Mouse (Mus musculus) midbrain, embryonic 15.5 days (tissue): ENCODE data around the gene Oxt. TPM values are rescaled to one million over a fixed set of nuclear protein-coding genes. Genes with fewer than 3 reads are reported as not detected.

Source experiments
- ATAC-seq: fragments of 200-750 bp; cut with Nextera tagmentation; replicated peaks from 2 replicates; pipeline ENCODE4 v1.8.0; 2017; ENCODE audit warnings: moderate TSS enrichment
- H3K27ac ChIP-seq: fragments of 300-500 bp; sonication (generic); 2 replicates; pipeline ENCODE4 v1.5.1; 2015; ENCODE audit warnings: mild to moderate bottlenecking, inconsistent platforms
- H3K27me3 ChIP-seq: fragments of 300-500 bp; sonication (generic); replicated peaks from 2 replicates; pipeline ENCODE4 v1.6.1; 2015; ENCODE audit warnings: inconsistent platforms
- H3K36me3 ChIP-seq: fragments of 300-500 bp; sonication (generic); replicated peaks from 2 replicates; pipeline ENCODE4 v1.6.1; 2015; ENCODE audit warnings: inconsistent platforms
- H3K4me1 ChIP-seq: fragments of 300-500 bp; sonication (generic); 2 replicates; pipeline ENCODE4 v1.6.1; 2015; ENCODE audit warnings: inconsistent platforms
- H3K4me2 ChIP-seq: fragments of 300-500 bp; sonication (generic); 2 replicates; pipeline ENCODE4 v1.6.1; 2015; ENCODE audit warnings: inconsistent platforms, mild to moderate bottlenecking, moderate library complexity
- H3K4me3 ChIP-seq: fragments of 300-500 bp; sonication (generic); 2 replicates; pipeline ENCODE4 v1.5.1; 2015; ENCODE audit warnings: mild to moderate bottlenecking, inconsistent platforms
- H3K9ac ChIP-seq: fragments of 300-500 bp; sonication (generic); 2 replicates; pipeline ENCODE4 v1.6.1; 2015; ENCODE audit warnings: mild to moderate bottlenecking, inconsistent platforms
- H3K9me3 ChIP-seq: fragments of 300-500 bp; sonication (generic); 2 replicates; pipeline ENCODE4 v1.6.1; 2016; ENCODE audit warnings: inconsistent platforms
- WGBS: fragments of 180-500 bp; shearing (Covaris S2); methylation state at CpG from one replicate; pipeline ENCODE4 v1.1.7; 2015; ENCODE audit warnings: mixed read lengths; 5-methylcytosine and 5-hydroxymethylcytosine counted together
- polyA plus RNA-seq: library from polyadenylated mRNA; unstranded; fragments of >200 nt; fragmentation: Nextera tagmentation; extraction: Ambion mirVana; gene quantifications from 2 replicates; pipeline ENCODE4 v1.2.1, GENCODE M21; 2015

Oxt gene
- polyA plus RNA-seq, 1 experiment from 2014 or later, result 0.86 TPM

DNA sequence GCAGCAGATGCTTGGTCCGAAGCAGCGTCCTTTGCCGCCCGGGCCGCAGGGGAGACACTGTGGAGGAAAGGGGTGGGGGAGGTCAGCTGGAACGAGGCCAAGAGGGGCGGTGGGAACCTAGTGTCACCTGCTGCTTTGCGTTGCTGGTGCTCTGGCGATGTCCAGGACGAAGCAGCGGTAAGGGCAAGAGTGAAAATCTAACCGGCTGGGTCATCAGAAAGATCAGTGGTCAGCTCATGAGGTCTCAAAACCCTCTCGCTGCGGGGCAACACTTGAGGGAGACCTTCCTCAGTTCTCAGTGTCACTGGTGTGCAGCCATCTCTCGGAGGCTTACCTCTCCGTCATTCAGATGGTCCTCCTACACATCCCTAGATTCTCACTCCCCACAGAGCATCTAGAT is 5.2 kb downstream of the Oxt start:
- peaks cover 14% of the 10 kb centered on the region; the same call in 1 of the 2 replicates for H3K4me1 ChIP-seq
- no peak for ATAC-seq
- no peak overlapping the region for H3K27ac ChIP-seq
- H3K4me3 ChIP-seq, result peak overlapping the region; percentile 27
- peaks cover 67% of the 10 kb centered on the region for H3K27me3 ChIP-seq
- no peak overlapping the region for H3K9ac ChIP-seq
- H3K4me2 ChIP-seq, result peak overlapping the region; percentile 45
- H3K36me3 ChIP-seq, result no peaks in the 10 kb centered on the region
- 3% methylated on average over 16 of the region's 16 CpGs for WGBS
- no peaks in the 10 kb centered on the region for H3K9me3 ChIP-seq

GRCm38 (mm10) chr2:130582552-130582951 is 6.6 kb downstream of the Oxt start, which contains the start of gene Avp:
TSS of gene Avp (minus strand) at chr2:130582554.
- Histone ChIP-seq H3K36me3 (no peaks in the 10 kb centered on the region), H3K27ac (no peak within 1 kb of the TSS), H3K9ac (no peak within 1 kb of the TSS), H3K9me3 (no peaks in the 10 kb centered on the region), H3K4me2 (no peak within 1 kb of the TSS), H3K27me3 (peaks cover 54% of the 10 kb centered on the region), H3K4me3 (no peak within 1 kb of the TSS; the same call in 1 of the 2 replicates), H3K4me1 (peaks cover 10% of the 10 kb centered on the region; the same call in 1 of the 2 replicates)
- 33% methylated on average over 10 of the region's 10 CpGs for WGBS
- ATAC-seq, result no peak; the same call in 1 of the 2 replicates

DNA sequence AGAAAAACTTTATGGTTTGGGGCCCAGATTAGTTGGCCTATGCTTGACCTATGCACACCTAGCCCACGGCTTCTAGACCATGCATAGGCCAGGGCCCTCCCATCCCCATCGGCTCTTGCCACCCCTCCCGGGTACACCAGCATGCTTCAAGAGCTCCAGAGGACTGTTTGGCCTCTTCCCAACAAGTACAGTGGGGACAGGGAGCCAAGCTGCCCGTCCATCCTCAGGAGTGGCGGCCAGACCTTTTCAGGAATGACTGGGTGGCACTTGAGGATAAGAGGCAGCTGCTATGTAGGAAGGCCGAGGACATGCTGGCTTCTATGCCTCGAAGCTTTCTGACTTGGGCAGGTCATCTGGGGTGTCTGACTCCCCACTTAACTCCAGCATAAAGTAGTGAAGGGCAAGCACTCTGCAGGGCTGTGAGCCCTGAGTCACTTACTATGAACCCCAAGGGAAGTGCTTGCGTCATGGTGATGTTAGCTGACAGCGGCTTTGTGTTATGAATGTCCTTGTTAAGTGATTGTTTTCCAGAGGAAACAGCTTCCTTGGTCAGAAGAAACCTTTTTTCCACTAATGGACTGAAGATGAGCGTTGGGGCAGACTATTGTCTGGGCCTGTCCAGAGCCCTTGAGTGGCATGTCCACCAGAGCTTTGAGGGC is 8.1 kb downstream of the Oxt start:
- H3K4me1 ChIP-seq, result peaks cover 10% of the 10 kb centered on the region; the same call in 1 of the 2 replicates
- no peak overlapping the region for H3K4me3 ChIP-seq
- ATAC-seq, result no peak
- H3K9me3 ChIP-seq, result no peaks in the 10 kb centered on the region
- H3K36me3 ChIP-seq, result no peaks in the 10 kb centered on the region
- WGBS, result 80% methylated on average over 10 of the region's 10 CpGs
- no peak overlapping the region for H3K27ac ChIP-seq
- H3K4me2 ChIP-seq, result no peak overlapping the region
- H3K27me3 ChIP-seq, result peaks cover 39% of the 10 kb centered on the region
- no peak overlapping the region for H3K9ac ChIP-seq

DNA sequence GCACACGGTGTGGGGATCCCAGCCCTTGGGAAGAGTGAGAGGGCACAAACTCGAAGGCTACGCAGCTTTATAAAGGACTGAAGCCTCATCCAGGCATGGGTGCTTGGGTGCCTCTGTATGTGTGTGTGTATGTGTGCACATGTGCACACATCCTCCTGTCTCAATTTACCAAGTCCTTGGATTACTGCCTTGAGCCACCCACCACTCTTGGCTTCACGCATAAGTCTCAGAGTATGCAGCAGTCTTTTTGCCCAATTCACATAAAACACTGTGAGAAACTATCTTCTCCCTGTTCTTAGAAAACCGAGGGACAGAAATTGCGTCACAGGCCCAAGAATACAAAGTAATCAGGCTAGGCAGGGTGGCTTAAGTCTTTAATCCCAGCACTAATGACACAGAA is 10.0 kb downstream of the Oxt start:
- Histone ChIP-seq H3K4me1 (peaks cover 1% of the 10 kb centered on the region; the same call in 1 of the 2 replicates), H3K4me2 (no peak overlapping the region), H3K9ac (no peak overlapping the region), H3K27ac (no peak overlapping the region), H3K9me3 (no peaks in the 10 kb centered on the region), H3K36me3 (no peaks in the 10 kb centered on the region; the same call in 1 of the 2 replicates), H3K4me3 (no peak overlapping the region), H3K27me3 (peaks cover 19% of the 10 kb centered on the region)
- WGBS, result 83% methylated on average over 6 of the region's 6 CpGs
- no peak for ATAC-seq

- no peak for ATAC-seq
- Histone ChIP-seq H3K4me2 (no peak overlapping the region), H3K4me1 (no peaks in the 10 kb centered on the region), H3K36me3 (no peaks in the 10 kb centered on the region; the same call in 1 of the 2 replicates), H3K27ac (no peak overlapping the region), H3K4me3 (no peak overlapping the region), H3K27me3 (no peaks in the 10 kb centered on the region), H3K9ac (no peak overlapping the region), H3K9me3 (no peaks in the 10 kb centered on the region)
- WGBS, result 87% methylated on average over 2 of the region's 2 CpGs
Observed at GRCm38 (mm10) chr2:130588373-130588772, 12.4 kb downstream of the Oxt start.

- Histone ChIP-seq H3K4me3 (no peak overlapping the region), H3K4me1 (no peaks in the 10 kb centered on the region), H3K27me3 (no peaks in the 10 kb centered on the region), H3K36me3 (no peaks in the 10 kb centered on the region; the same call in 1 of the 2 replicates), H3K9ac (no peak overlapping the region), H3K27ac (no peak overlapping the region), H3K9me3 (no peaks in the 10 kb centered on the region), H3K4me2 (no peak overlapping the region)
- no peak for ATAC-seq
- WGBS, result 66% methylated on average over 4 of the region's 4 CpGs
Observed at GRCm38 (mm10) chr2:130589157-130589556, 13.2 kb downstream of the Oxt start.

- Histone ChIP-seq H3K27ac (no peak overlapping the region), H3K4me2 (no peak overlapping the region), H3K4me3 (no peak overlapping the region), H3K9me3 (no peaks in the 10 kb centered on the region), H3K27me3 (no peaks in the 10 kb centered on the region), H3K4me1 (no peaks in the 10 kb centered on the region), H3K9ac (no peak overlapping the region), H3K36me3 (no peaks in the 10 kb centered on the region; the same call in 1 of the 2 replicates)
- ATAC-seq, result no peak
- 94% methylated on average over 2 of the region's 2 CpGs for WGBS
Observed at GRCm38 (mm10) chr2:130589761-130590160, 13.8 kb downstream of the Oxt start.

DNA sequence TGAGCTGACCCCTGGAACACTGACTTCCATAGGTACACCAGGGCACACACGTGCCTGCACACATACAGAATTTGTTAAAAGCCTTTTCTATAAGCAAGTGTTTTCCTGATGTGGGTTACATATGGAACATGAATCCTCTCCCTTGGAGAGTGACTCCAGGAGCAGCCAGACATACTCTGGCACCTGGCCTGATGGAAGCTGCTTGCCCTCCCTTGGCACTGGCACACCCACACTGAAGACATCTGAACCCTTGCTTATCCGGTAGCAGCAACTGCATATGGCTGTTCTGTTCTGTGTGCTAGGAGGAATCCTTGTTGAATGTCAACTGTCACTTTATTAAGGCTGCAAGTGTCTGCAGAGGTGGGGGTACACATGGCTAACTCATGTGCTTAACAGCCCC is 15.0 kb downstream of the Oxt start:
- Histone ChIP-seq H3K36me3 (no peaks in the 10 kb centered on the region; the same call in 1 of the 2 replicates), H3K9ac (no peak overlapping the region), H3K4me2 (no peak overlapping the region), H3K27me3 (no peaks in the 10 kb centered on the region), H3K27ac (no peak overlapping the region), H3K4me1 (no peaks in the 10 kb centered on the region), H3K9me3 (no peaks in the 10 kb centered on the region), H3K4me3 (no peak overlapping the region)
- 96% methylated on average over 2 of the region's 2 CpGs for WGBS
- ATAC-seq, result no peak

- Histone ChIP-seq H3K9ac (no peak overlapping the region), H3K4me1 (no peaks in the 10 kb centered on the region), H3K4me3 (no peak overlapping the region), H3K4me2 (no peak overlapping the region), H3K27ac (no peak overlapping the region), H3K27me3 (no peaks in the 10 kb centered on the region), H3K36me3 (peaks cover 18% of the 10 kb centered on the region), H3K9me3 (no peaks in the 10 kb centered on the region)
- 76% methylated on average over 1 of the region's 1 CpGs for WGBS
- ATAC-seq, result no peak
Observed at GRCm38 (mm10) chr2:130595596-130595995, 19.6 kb downstream of the Oxt start.

DNA sequence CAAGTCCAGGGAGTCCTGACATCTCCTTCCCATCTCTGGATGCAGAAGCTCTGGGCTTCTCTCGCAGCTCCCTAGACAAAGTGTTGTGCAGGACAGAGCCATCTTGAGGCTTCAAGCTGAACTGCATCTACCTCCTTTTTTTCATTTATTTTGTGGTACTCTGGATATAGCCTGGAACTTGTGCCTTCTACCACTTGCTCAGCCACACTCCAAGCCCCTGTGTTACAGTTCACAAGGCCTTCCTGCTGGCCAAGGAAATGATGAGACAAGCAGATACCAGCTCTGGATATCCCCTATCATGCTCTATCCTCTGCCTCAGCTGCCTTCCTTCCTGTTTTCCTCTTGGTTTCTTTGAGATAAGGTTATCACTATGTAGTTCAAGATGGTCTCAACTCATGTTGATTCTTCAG is 21.6 kb downstream of the Oxt start:
- 0 out of 2 replicates have a peak, but pooled peaks have one; percentile 30 for ATAC-seq
- peaks cover 18% of the 10 kb centered on the region for H3K36me3 ChIP-seq

DNA sequence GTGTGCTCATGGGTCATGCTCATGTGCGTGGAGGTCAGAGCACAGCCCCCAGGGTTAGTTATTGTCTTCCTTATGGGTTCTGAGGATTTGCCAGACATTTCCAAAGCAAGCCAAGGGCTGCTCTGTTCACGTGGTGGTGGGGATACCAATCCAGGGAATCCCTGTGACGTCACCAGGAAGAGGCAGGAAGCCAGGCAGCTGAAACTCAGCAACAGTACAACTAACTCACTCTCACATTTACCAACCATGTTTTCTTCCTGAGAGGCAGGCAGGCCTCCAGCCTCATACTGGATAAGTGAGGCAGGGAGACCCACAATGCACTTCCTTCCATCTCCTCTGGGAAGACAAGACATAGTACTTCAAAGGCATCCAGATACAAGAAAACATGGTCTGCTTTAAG is 22.4 kb downstream of the Oxt start:
- no peak for ATAC-seq
- Histone ChIP-seq H3K4me3 (no peak overlapping the region), H3K4me2 (no peak overlapping the region), H3K27me3 (no peaks in the 10 kb centered on the region), H3K9me3 (no peaks in the 10 kb centered on the region), H3K36me3 (peaks cover 20% of the 10 kb centered on the region), H3K27ac (no peak overlapping the region), H3K4me1 (no peaks in the 10 kb centered on the region), H3K9ac (no peak overlapping the region)
- WGBS, result 70% methylated on average over 3 of the region's 3 CpGs

More for the DNA sequence above, 21.6 kb downstream of the Oxt start:
- no peak overlapping the region for H3K27ac ChIP-seq
- no peak overlapping the region for H3K9ac ChIP-seq
- no peak overlapping the region for H3K4me2 ChIP-seq
- no peaks in the 10 kb centered on the region for H3K27me3 ChIP-seq
- no peaks in the 10 kb centered on the region for H3K9me3 ChIP-seq
- 4% methylated on average over 1 of the region's 1 CpGs for whole genome bisulfite sequencing
- no peaks in the 10 kb centered on the region for H3K4me1 ChIP-seq
- no peak overlapping the region for H3K4me3 ChIP-seq

GRCm38 (mm10) chr2:130602195-130602594 is 26.2 kb downstream of the Oxt start:
- Histone ChIP-seq H3K9ac (no peak overlapping the region), H3K9me3 (no peaks in the 10 kb centered on the region), H3K36me3 (peaks cover 27% of the 10 kb centered on the region), H3K4me2 (no peak overlapping the region), H3K27me3 (no peaks in the 10 kb centered on the region), H3K27ac (no peak overlapping the region), H3K4me3 (no peak overlapping the region), H3K4me1 (no peaks in the 10 kb centered on the region)
- 84% methylated on average over 4 of the region's 4 CpGs for WGBS
- no peak for ATAC-seq

DNA sequence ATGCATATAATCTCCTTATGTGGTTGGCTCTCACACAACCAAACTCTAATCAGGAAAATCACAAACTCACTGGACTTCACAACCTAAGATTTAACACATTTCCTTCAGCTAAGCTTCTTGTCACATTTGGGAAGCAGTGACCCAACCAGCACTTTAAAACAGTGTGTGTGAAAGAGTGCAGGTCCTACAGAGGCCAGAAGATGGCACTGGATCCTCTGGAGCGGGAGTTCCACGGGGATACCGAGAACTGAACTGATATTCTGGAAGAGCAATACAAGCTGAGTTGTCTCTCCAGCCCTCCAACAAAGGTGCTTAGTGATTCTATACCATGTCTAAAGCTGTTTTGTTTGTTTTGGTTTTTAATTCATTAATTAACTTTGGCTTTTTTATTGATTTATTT is 37.1 kb downstream of the Oxt start:
- H3K9ac ChIP-seq, result no peak overlapping the region
- no peak overlapping the region for H3K4me2 ChIP-seq
- ATAC-seq, result no peak
- H3K36me3 ChIP-seq, result peaks cover 21% of the 10 kb centered on the region; the same call in 1 of the 2 replicates
- H3K27ac ChIP-seq, result no peak overlapping the region
- no peaks in the 10 kb centered on the region for H3K4me1 ChIP-seq
- WGBS, result 63% methylated on average over 3 of the region's 3 CpGs
- H3K27me3 ChIP-seq, result no peaks in the 10 kb centered on the region
- H3K9me3 ChIP-seq, result no peaks in the 10 kb centered on the region
- H3K4me3 ChIP-seq, result no peak overlapping the region
